ENCODE assay signal across 14 mouse cellular contexts in genomic region chr12:111791474-111792104, GRCm38 (mm10). TPM values are rescaled to one million over a fixed set of nuclear protein-coding genes. Genes with fewer than 3 reads are reported as not detected.
DNase-seq lines count a peak whose midpoint lies in the region; ATAC-seq and TF ChIP-seq lines count a peak whose summit lies in the region.
"Had no signal": no experiment of that assay in that cellular context is flagged by ENCODE, and none has a peak within 500 bp of the region (broad histone marks: within the 10 kb centered on the region; RNA-seq: fewer than 3 reads in every experiment).

No protein-coding gene starts in this region.

- no peaks in the 10 kb centered on the region for H3K9me3 ChIP-seq in forebrain, embryonic 16.5 days (ENCODE audit: control insufficient read depth, low read length)

- H3K9ac ChIP-seq in forebrain, embryonic 16.5 days (replicated peaks; ENCODE audit: low read depth, low read length) = peak overlapping the region; percentile 35; the same call in 1 of the 2 replicates

- intact Hi-C loops in left cerebral cortex, adult 2 months (cut with DNase I) = no loop called here

- no peak overlapping the region for H3K4me3 ChIP-seq in left cerebral cortex, adult 2 months
- H3K4me3 ChIP-seq in forebrain, embryonic 16.5 days (replicated peaks; ENCODE audit: low read length) = no peak overlapping the region

- TF ChIP-seq CTCF in left cerebral cortex, adult 2 months (IDR thresholded peaks at IDR 0.05) = no peak

- H3K36me3 ChIP-seq in forebrain, embryonic 16.5 days (ENCODE audit: control insufficient read depth, insufficient read depth) = peaks cover 36% of the 10 kb centered on the region

- WGBS in forebrain, embryonic 16.5 days = 73% methylated on average over 13 of the region's 13 CpGs

- peak; percentile 18; the same call in 1 of the 2 replicates for ATAC-seq in forebrain, embryonic 16.5 days

- peak overlapping the region; percentile 50 for H3K27ac ChIP-seq in left cerebral cortex, adult 2 months
- H3K27ac ChIP-seq in forebrain, embryonic 16.5 days (ENCODE audit: low read length) = peak overlapping the region; percentile 79

- no peaks in the 10 kb centered on the region for H3K27me3 ChIP-seq in forebrain, embryonic 16.5 days (replicated peaks; ENCODE audit: control insufficient read depth, insufficient read depth, low read length)

- no peak overlapping the region for H3K4me2 ChIP-seq in forebrain, embryonic 16.5 days (ENCODE audit: low read length)

- no peak for DNase-seq in left cerebral cortex, adult 2 months (ENCODE audit: extremely low spot score in 1 of 2, low spot score in 2 of 2)
- DNase-seq in left cerebral cortex, adult 9 months (ENCODE audit: low spot score in 2 of 2) = no peak
- DNase-seq in right cerebral cortex, adult 18-20 months = peak; percentile 57
- no peak for DNase-seq in right cerebral cortex, postnatal 14 days
- no peak for DNase-seq in thymus, postnatal 0 days (ENCODE audit: low spot score)
- DNase-seq in testis, postnatal 10 days (ENCODE audit: low spot score) = no peak
- DNase-seq: adrenal gland, postnatal 36 days; cerebellum, postnatal 10 days; heart, adult 18-20 months; kidney, adult 9 months; lung, adult 2 months; lung, postnatal 4 days; thymus, adult 2 months had no signal

- H3K4me1 ChIP-seq in forebrain, embryonic 16.5 days (replicated peaks; ENCODE audit: control insufficient read depth, insufficient read depth, low read length) = peaks cover 8% of the 10 kb centered on the region

RNA-seq across cellular contexts. Expression of gene Xrcc3, which starts 22.1 kb away (rescaled TPM):
- 1 to 10 TPM; 3.1 to 3.4 TPM for total RNA-seq in left cerebral cortex, adult 2 months (2021)
- 3.3 and 4.5 TPM in 2 replicates for polyA plus RNA-seq in forebrain, embryonic 16.5 days (2015; fragmentation: Nextera tagmentation; extraction: Ambion mirVana)
- 5.0 and 5.7 TPM in 2 replicates for polyA plus RNA-seq in thymus, postnatal 0 days (2015; fragmentation: Nextera tagmentation; extraction: Ambion mirVana)

RNA-seq across cellular contexts. Expression of gene Zfyve21, which starts 22.4 kb away (rescaled TPM):
- total RNA-seq in left cerebral cortex, adult 2 months (2021) = 10 to 100 TPM; 20.5 to 21.0 TPM
- polyA plus RNA-seq in forebrain, embryonic 16.5 days (2015; fragmentation: Nextera tagmentation; extraction: Ambion mirVana) = 37.6 and 40.1 TPM in 2 replicates
- polyA plus RNA-seq in thymus, postnatal 0 days (2015; fragmentation: Nextera tagmentation; extraction: Ambion mirVana) = 73.7 and 76.6 TPM in 2 replicates

RNA-seq across cellular contexts. Expression of gene Klc1, which starts 32.9 kb away (rescaled TPM):
- 100 to 1,000 TPM; 746 to 823 TPM for total RNA-seq in left cerebral cortex, adult 2 months (2021)
- 460 and 493 TPM in 2 replicates for polyA plus RNA-seq in forebrain, embryonic 16.5 days (2015; fragmentation: Nextera tagmentation; extraction: Ambion mirVana)
- polyA plus RNA-seq in thymus, postnatal 0 days (2015; fragmentation: Nextera tagmentation; extraction: Ambion mirVana) = 46.9 and 52.2 TPM in 2 replicates
